Mouse (Mus musculus): ENCODE data around the gene Npl. TPM values are rescaled to one million over a fixed set of nuclear protein-coding genes. Genes with fewer than 3 reads are reported as not detected.
A peak's percentile ranks its signal among the peaks of the same experiment; 100 is the strongest.

Gene Npl
- polyA plus RNA-seq, 1 experiment from 2014 or later: 11.5 TPM

GRCm38 (mm10) chr1:153564701-153565100 lies 14.9 kb upstream of the Npl start:
- no peaks in the 10 kb centered on the region for H3K27me3 ChIP-seq (replicated peaks)
- whole genome bisulfite sequencing: 87% methylated on average over 7 of the region's 7 CpGs
- no peak for ATAC-seq (replicated peaks)

GRCm38 (mm10) chr1:153563675-153564074 lies 13.8 kb upstream of the Npl start:
- Histone ChIP-seq H3K27ac (no peak overlapping the region), H3K4me2 (no peak overlapping the region), H3K4me1 (no peaks in the 10 kb centered on the region), H3K27me3 (replicated peaks) (no peaks in the 10 kb centered on the region), H3K9me3 (no peaks in the 10 kb centered on the region), H3K4me3 (no peak overlapping the region), H3K36me3 (replicated peaks) (no peaks in the 10 kb centered on the region), H3K9ac (no peak overlapping the region)
- no peak for ATAC-seq (replicated peaks)
- 51% methylated on average over 2 of the region's 2 CpGs for WGBS

More at GRCm38 (mm10) chr1:153564701-153565100, 14.9 kb upstream of the Npl start:
- Histone ChIP-seq H3K9me3 (no peaks in the 10 kb centered on the region), H3K4me3 (no peak overlapping the region), H3K36me3 (replicated peaks) (no peaks in the 10 kb centered on the region), H3K4me2 (no peak overlapping the region), H3K4me1 (no peaks in the 10 kb centered on the region), H3K27ac (no peak overlapping the region), H3K9ac (no peak overlapping the region)

- H3K4me3 ChIP-seq: no peak overlapping the region
- H3K9ac ChIP-seq: no peak overlapping the region
- no peaks in the 10 kb centered on the region for H3K36me3 ChIP-seq (replicated peaks)
- H3K4me2 ChIP-seq: no peak overlapping the region
- no peaks in the 10 kb centered on the region for H3K9me3 ChIP-seq
- H3K4me1 ChIP-seq: no peaks in the 10 kb centered on the region
- H3K27ac ChIP-seq: no peak overlapping the region
- H3K27me3 ChIP-seq (replicated peaks): no peaks in the 10 kb centered on the region
- 55% methylated on average over 6 of the region's 6 CpGs for WGBS
- ATAC-seq (replicated peaks): no peak
These were observed 11.0 kb upstream of the Npl start for GRCm38 (mm10) chr1:153560805-153561204.

GRCm38 (mm10) chr1:153559701-153560100 lies 9.9 kb upstream of the Npl start:
- ATAC-seq (replicated peaks): no peak
- H3K4me3 ChIP-seq: no peak overlapping the region
- H3K4me1 ChIP-seq: no peaks in the 10 kb centered on the region
- 61% methylated on average over 7 of the region's 7 CpGs for WGBS
- H3K9ac ChIP-seq: no peak overlapping the region
- H3K4me2 ChIP-seq: no peak overlapping the region
- H3K27ac ChIP-seq: no peak overlapping the region
- no peaks in the 10 kb centered on the region for H3K9me3 ChIP-seq
- no peaks in the 10 kb centered on the region for H3K36me3 ChIP-seq (replicated peaks)
- no peaks in the 10 kb centered on the region for H3K27me3 ChIP-seq (replicated peaks)

- WGBS: 20% methylated on average over 9 of the region's 9 CpGs
- H3K36me3 ChIP-seq (replicated peaks): no peaks in the 10 kb centered on the region
- ATAC-seq (replicated peaks): no peak
These were observed 9.3 kb upstream of the Npl start for GRCm38 (mm10) chr1:153559126-153559647.

GRCm38 (mm10) chr1:153556896-153557295 lies 7.1 kb upstream of the Npl start:
- Histone ChIP-seq H3K9ac (no peak overlapping the region), H3K36me3 (replicated peaks) (no peaks in the 10 kb centered on the region), H3K4me2 (no peak overlapping the region), H3K4me3 (no peak overlapping the region), H3K9me3 (no peaks in the 10 kb centered on the region), H3K4me1 (no peaks in the 10 kb centered on the region), H3K27ac (no peak overlapping the region), H3K27me3 (replicated peaks) (no peaks in the 10 kb centered on the region)
- WGBS: 3% methylated on average over 2 of the region's 2 CpGs
- peak; percentile 53 for ATAC-seq (replicated peaks)

More at GRCm38 (mm10) chr1:153559126-153559647, 9.3 kb upstream of the Npl start:
- no peaks in the 10 kb centered on the region for H3K9me3 ChIP-seq
- H3K9ac ChIP-seq: no peak overlapping the region
- H3K27ac ChIP-seq: no peak overlapping the region
- no peak overlapping the region for H3K4me3 ChIP-seq
- H3K4me2 ChIP-seq: no peak overlapping the region
- no peaks in the 10 kb centered on the region for H3K4me1 ChIP-seq
- no peaks in the 10 kb centered on the region for H3K27me3 ChIP-seq (replicated peaks)

GRCm38 (mm10) chr1:153556202-153556601 lies 6.4 kb upstream of the Npl start:
- ATAC-seq (replicated peaks): no peak
- 86% methylated on average over 4 of the region's 4 CpGs for WGBS
- H3K27me3 ChIP-seq (replicated peaks): no peaks in the 10 kb centered on the region

GRCm38 (mm10) chr1:153550814-153551213 lies 969 bp upstream of the Npl start:
- WGBS: 20% methylated on average over 3 of the region's 3 CpGs
- no peaks in the 10 kb centered on the region for H3K27me3 ChIP-seq (replicated peaks)
- no peak overlapping the region for H3K9ac ChIP-seq
- peaks cover 4% of the 10 kb centered on the region for H3K4me1 ChIP-seq
- no peak overlapping the region for H3K27ac ChIP-seq
- no peak overlapping the region for H3K4me3 ChIP-seq
- H3K9me3 ChIP-seq: no peaks in the 10 kb centered on the region
- H3K4me2 ChIP-seq: no peak overlapping the region
- ATAC-seq (replicated peaks): no peak
- no peaks in the 10 kb centered on the region for H3K36me3 ChIP-seq (replicated peaks)

More at GRCm38 (mm10) chr1:153556202-153556601, 6.4 kb upstream of the Npl start:
- Histone ChIP-seq H3K4me2 (no peak overlapping the region), H3K4me1 (no peaks in the 10 kb centered on the region), H3K36me3 (replicated peaks) (no peaks in the 10 kb centered on the region), H3K9me3 (no peaks in the 10 kb centered on the region), H3K4me3 (no peak overlapping the region), H3K9ac (no peak overlapping the region), H3K27ac (no peak overlapping the region)

- Histone ChIP-seq H3K4me3 (no peak overlapping the region), H3K36me3 (replicated peaks) (no peaks in the 10 kb centered on the region), H3K9ac (no peak overlapping the region), H3K27ac (no peak overlapping the region), H3K27me3 (replicated peaks) (no peaks in the 10 kb centered on the region), H3K4me2 (no peak overlapping the region), H3K4me1 (peaks cover 4% of the 10 kb centered on the region), H3K9me3 (no peaks in the 10 kb centered on the region)
- WGBS: 87% methylated on average over 8 of the region's 8 CpGs
- no peak for ATAC-seq (replicated peaks)
These were observed 2.3 kb downstream of the Npl start for GRCm38 (mm10) chr1:153547555-153547954.

GRCm38 (mm10) chr1:153545196-153545595 lies 4.6 kb downstream of the Npl start:
- Histone ChIP-seq H3K27me3 (replicated peaks) (no peaks in the 10 kb centered on the region), H3K4me3 (no peak overlapping the region), H3K9me3 (no peaks in the 10 kb centered on the region), H3K27ac (no peak overlapping the region), H3K36me3 (replicated peaks) (no peaks in the 10 kb centered on the region), H3K4me2 (no peak overlapping the region), H3K4me1 (peaks cover 9% of the 10 kb centered on the region), H3K9ac (no peak overlapping the region)
- 87% methylated on average over 2 of the region's 2 CpGs for WGBS
- ATAC-seq (replicated peaks): no peak

- H3K4me2 ChIP-seq: no peak overlapping the region
- WGBS: 47% methylated on average over 7 of the region's 7 CpGs
- no peak overlapping the region for H3K4me3 ChIP-seq
- no peak for ATAC-seq (replicated peaks)
- H3K4me1 ChIP-seq: peaks cover 12% of the 10 kb centered on the region
- H3K9ac ChIP-seq: no peak overlapping the region
- no peak overlapping the region for H3K27ac ChIP-seq
- no peaks in the 10 kb centered on the region for H3K9me3 ChIP-seq
- H3K27me3 ChIP-seq (replicated peaks): no peaks in the 10 kb centered on the region
- H3K36me3 ChIP-seq (replicated peaks): no peaks in the 10 kb centered on the region
These were observed 7.0 kb downstream of the Npl start for GRCm38 (mm10) chr1:153542726-153543320.

GRCm38 (mm10) chr1:153540753-153541152 lies 9.1 kb downstream of the Npl start:
- no peak overlapping the region for H3K4me2 ChIP-seq
- no peak overlapping the region for H3K9ac ChIP-seq
- H3K27me3 ChIP-seq (replicated peaks): no peaks in the 10 kb centered on the region
- peak overlapping the region; percentile 3; the same call in 1 of the 2 replicates for H3K27ac ChIP-seq
- peak; percentile 53; the same call in 1 of the 2 replicates for ATAC-seq (replicated peaks)
- H3K36me3 ChIP-seq (replicated peaks): no peaks in the 10 kb centered on the region
- peaks cover 12% of the 10 kb centered on the region for H3K4me1 ChIP-seq
- 50% methylated on average over 3 of the region's 3 CpGs for WGBS
- H3K9me3 ChIP-seq: no peaks in the 10 kb centered on the region
- no peak overlapping the region for H3K4me3 ChIP-seq

- Histone ChIP-seq H3K27ac (peak overlapping the region; percentile 48), H3K4me2 (no peak overlapping the region), H3K4me3 (no peak overlapping the region), H3K9ac (no peak overlapping the region), H3K9me3 (no peaks in the 10 kb centered on the region), H3K4me1 (peaks cover 12% of the 10 kb centered on the region), H3K36me3 (replicated peaks) (no peaks in the 10 kb centered on the region), H3K27me3 (replicated peaks) (no peaks in the 10 kb centered on the region)
- ATAC-seq (replicated peaks): peak; percentile 53; the same call in 1 of the 2 replicates
- WGBS: 17% methylated on average over 9 of the region's 9 CpGs
These were observed 10.0 kb downstream of the Npl start for GRCm38 (mm10) chr1:153539739-153540333.

Data from midbrain, embryonic 15.5 days (tissue).